Mouse (Mus musculus): ENCODE data around the gene Rag2.

DNA sequence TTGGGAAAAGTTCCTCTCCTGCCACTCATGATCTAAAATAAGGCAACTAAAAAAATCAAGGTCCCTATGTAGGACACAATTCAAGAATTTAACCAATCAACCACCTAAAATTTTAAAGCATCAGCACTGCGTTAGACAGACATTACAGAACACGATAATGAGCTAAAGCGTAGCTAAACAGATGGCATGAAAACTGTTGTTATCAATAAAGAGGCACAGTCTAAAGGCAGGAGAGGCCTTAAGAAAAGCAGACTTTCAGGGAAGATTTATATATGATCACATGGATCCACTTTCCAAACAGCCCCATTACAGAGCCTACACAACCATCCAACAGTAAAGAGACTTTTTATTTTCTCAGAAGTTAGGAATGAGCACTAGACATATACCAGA is 41.2 kb downstream of the Rag2 start:
- TF ChIP-seq POLR2A (IDR thresholded peaks at IDR 0.05; ENCODE audit: low read depth, low read length), result no peak
- no peak for TF ChIP-seq CTCF (IDR thresholded peaks at IDR 0.05; ENCODE audit: borderline replicate concordance, insufficient read depth, low read length)

All from embryonic fibroblast, embryonic 13.5 days (primary cell).